21 mouse cellular contexts compared by ENCODE assay signal in the genomic region with DNA sequence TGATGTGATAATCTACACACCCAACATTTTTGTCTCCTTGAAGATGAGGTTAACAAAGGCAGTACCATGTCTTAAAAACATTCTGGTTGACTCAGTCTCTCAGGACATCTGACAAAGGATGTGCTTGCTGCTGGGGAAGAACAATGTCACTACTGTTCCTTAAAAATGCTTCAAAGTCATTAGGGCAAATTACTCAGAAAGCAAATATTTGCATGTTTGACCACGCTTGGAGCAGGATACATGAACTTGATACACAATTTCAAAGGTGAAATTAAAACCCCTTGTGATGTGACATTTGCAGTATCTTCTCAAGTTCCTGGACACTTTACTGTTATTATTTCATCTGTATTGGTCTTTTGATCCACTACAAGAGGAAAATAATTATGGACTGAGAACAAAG.
"Had no signal": no experiment of that assay in that cellular context is flagged by ENCODE, and none has a peak within 500 bp of the region (broad histone marks: within the 10 kb centered on the region; RNA-seq: fewer than 3 reads in every experiment).

No protein-coding gene starts in this region.

- ATAC-seq: hindbrain, postnatal 0 days; intestine, embryonic 16.5 days had no signal

- H3K36me3 ChIP-seq: heart, embryonic 10.5 days; heart, embryonic 12.5 days; hindbrain, embryonic 13.5 days; hindbrain, embryonic 15.5 days; limb, embryonic 10.5 days; limb, embryonic 12.5 days had no signal

- H3K9ac ChIP-seq: heart, embryonic 12.5 days; hindbrain, embryonic 13.5 days; hindbrain, embryonic 15.5 days; limb, embryonic 12.5 days; liver, embryonic 14.5 days had no signal

- H3K9me3 ChIP-seq: heart, embryonic 10.5 days; heart, embryonic 12.5 days; hindbrain, embryonic 13.5 days; hindbrain, embryonic 15.5 days; limb, embryonic 10.5 days; limb, embryonic 12.5 days had no signal

- H3K4me3 ChIP-seq: heart, embryonic 10.5 days; heart, embryonic 12.5 days; hindbrain, embryonic 13.5 days; hindbrain, embryonic 15.5 days; left cerebral cortex, adult 2 months; limb, embryonic 10.5 days; limb, embryonic 12.5 days had no signal

- DNase-seq: gastrocnemius, postnatal 14 days; gastrocnemius, postnatal 36 days; heart, adult 18-20 months; heart, postnatal 14 days; heart, postnatal 36 days; kidney, adult 11 months; kidney, adult 8-10 months; kidney, postnatal 10 days; kidney, postnatal 25 days; kidney, postnatal 4 days had no signal

- H3K4me2 ChIP-seq: heart, embryonic 12.5 days; hindbrain, embryonic 13.5 days; hindbrain, embryonic 15.5 days; limb, embryonic 12.5 days; liver, embryonic 11.5 days had no signal

- H3K27me3 ChIP-seq: heart, embryonic 12.5 days; hindbrain, embryonic 13.5 days; hindbrain, embryonic 15.5 days; limb, embryonic 12.5 days had no signal

- H3K27ac ChIP-seq: heart, embryonic 10.5 days; hindbrain, embryonic 13.5 days; hindbrain, embryonic 15.5 days; hindbrain, postnatal 0 days; left cerebral cortex, adult 2 months; limb, embryonic 10.5 days; limb, embryonic 12.5 days; liver, embryonic 14.5 days had no signal
